Mouse (Mus musculus) liver, embryonic 14.5 days (tissue): ENCODE data around the gene Mapkapk2. TPM values are rescaled to one million over a fixed set of nuclear protein-coding genes. Genes with fewer than 3 reads are reported as not detected.

Source experiments
- ATAC-seq: fragments of 200-750 bp; cut with Nextera tagmentation; 2 replicates; pipeline ENCODE4 v1.8.0; 2017; ENCODE audit warnings: moderate number of reproducible peaks, mild to moderate bottlenecking, moderate library complexity; ENCODE audit not compliant: insufficient read depth
- DNase-seq, 3 experiments: peaks; one replicate each; pipeline ENCODE4 v3.0.0-alpha.2; 2012 to 2013; ENCODE audit warnings: low read depth in 3 of 3, low spot score in 3 of 3
- H3K27ac ChIP-seq: fragments of 300-500 bp; sonication (generic); 2 replicates; pipeline ENCODE4 v1.5.1; 2014; ENCODE audit warnings: moderate library complexity, mild to moderate bottlenecking, control low read depth, inconsistent platforms
- H3K27me3 ChIP-seq: fragments of 300-500 bp; sonication (generic); 2 replicates; pipeline ENCODE4 v1.6.1; 2014; ENCODE audit warnings: mild to moderate bottlenecking, low read length, moderate library complexity; ENCODE audit not compliant: control insufficient read depth, insufficient read depth
- H3K36me3 ChIP-seq: fragments of 300-500 bp; sonication (generic); replicated peaks from 2 replicates; pipeline ENCODE4 v1.6.1; 2014; ENCODE audit warnings: low read depth; ENCODE audit not compliant: control insufficient read depth, insufficient read depth
- H3K4me1 ChIP-seq, 2 experiments: fragments of 200-500 bp in 1 of 2; fragments of 300-500 bp in 1 of 2; sonication (generic) in 1 of 2; replicated peaks; 2 replicates each; pipeline ENCODE4 v1.6.1; 2012 to 2014; ENCODE audit warnings: antibody characterized with exemption in 1 of 2, inconsistent platforms in 1 of 2, low read length in 1 of 2; ENCODE audit not compliant: control insufficient read depth in 2 of 2, insufficient read depth in 2 of 2
- H3K4me2 ChIP-seq: fragments of 300-500 bp; sonication (generic); 2 replicates; pipeline ENCODE4 v1.6.1; 2014; ENCODE audit warnings: low read depth, mild to moderate bottlenecking, control low read depth, moderate library complexity
- H3K4me3 ChIP-seq, 2 experiments: fragments of 200-500 bp in 1 of 2; fragments of 300-500 bp in 1 of 2; sonication (generic) in 1 of 2; 2 replicates each; pipeline ENCODE4 v1.5.1; 2012 to 2014; ENCODE audit warnings: low read depth in 2 of 2, low read length in 2 of 2, mild to moderate bottlenecking in 2 of 2, control low read depth in 1 of 2, inconsistent platforms in 1 of 2, moderate library complexity in 1 of 2; ENCODE audit not compliant: insufficient read depth in 1 of 2
- H3K9ac ChIP-seq: fragments of 300-500 bp; sonication (generic); replicated peaks from 2 replicates; pipeline ENCODE4 v1.6.1; 2014; ENCODE audit warnings: mild to moderate bottlenecking, control low read depth, moderate library complexity
- H3K9me3 ChIP-seq: fragments of 300-500 bp; sonication (generic); 2 replicates; pipeline ENCODE4 v1.6.1; 2016; ENCODE audit warnings: low read length, mixed read lengths; ENCODE audit not compliant: control insufficient read depth
- CTCF ChIP-seq: IDR thresholded peaks from 2 replicates; pipeline ENCODE4 v1.5.1; 2016; ENCODE audit warnings: antibody characterized with exemption, low read depth, control low read depth
- EP300 ChIP-seq: IDR thresholded peaks from 2 replicates; pipeline ENCODE4 v1.6.1; 2016; ENCODE audit warnings: antibody characterized with exemption, low read depth
- WGBS: fragments of 180-500 bp; shearing (Covaris S2); extraction: QIAGEN DNeasy Blood & Tissue Kit; methylation state at CpG from one replicate; pipeline ENCODE4 v1.1.7; 2014; ENCODE audit not compliant: insufficient replicate concordance; 5-methylcytosine and 5-hydroxymethylcytosine counted together
- polyA plus RNA-seq, 2 experiments: library from polyadenylated mRNA; depleted of rRNA in 1 of 2; stranded (reverse) in 1 of 2; unstranded in 1 of 2; fragments of >200 nt; fragmentation: Nextera tagmentation in 1 of 2; extraction: Ambion mirVana in 1 of 2; gene quantifications; 2 replicates each; pipeline versions ENCODE4 v1.2.1 to v1.2.3; 2012 to 2014

Gene Mapkapk2
- polyA plus RNA-seq, 2 experiments: 12.9 to 13.6 TPM

DNA sequence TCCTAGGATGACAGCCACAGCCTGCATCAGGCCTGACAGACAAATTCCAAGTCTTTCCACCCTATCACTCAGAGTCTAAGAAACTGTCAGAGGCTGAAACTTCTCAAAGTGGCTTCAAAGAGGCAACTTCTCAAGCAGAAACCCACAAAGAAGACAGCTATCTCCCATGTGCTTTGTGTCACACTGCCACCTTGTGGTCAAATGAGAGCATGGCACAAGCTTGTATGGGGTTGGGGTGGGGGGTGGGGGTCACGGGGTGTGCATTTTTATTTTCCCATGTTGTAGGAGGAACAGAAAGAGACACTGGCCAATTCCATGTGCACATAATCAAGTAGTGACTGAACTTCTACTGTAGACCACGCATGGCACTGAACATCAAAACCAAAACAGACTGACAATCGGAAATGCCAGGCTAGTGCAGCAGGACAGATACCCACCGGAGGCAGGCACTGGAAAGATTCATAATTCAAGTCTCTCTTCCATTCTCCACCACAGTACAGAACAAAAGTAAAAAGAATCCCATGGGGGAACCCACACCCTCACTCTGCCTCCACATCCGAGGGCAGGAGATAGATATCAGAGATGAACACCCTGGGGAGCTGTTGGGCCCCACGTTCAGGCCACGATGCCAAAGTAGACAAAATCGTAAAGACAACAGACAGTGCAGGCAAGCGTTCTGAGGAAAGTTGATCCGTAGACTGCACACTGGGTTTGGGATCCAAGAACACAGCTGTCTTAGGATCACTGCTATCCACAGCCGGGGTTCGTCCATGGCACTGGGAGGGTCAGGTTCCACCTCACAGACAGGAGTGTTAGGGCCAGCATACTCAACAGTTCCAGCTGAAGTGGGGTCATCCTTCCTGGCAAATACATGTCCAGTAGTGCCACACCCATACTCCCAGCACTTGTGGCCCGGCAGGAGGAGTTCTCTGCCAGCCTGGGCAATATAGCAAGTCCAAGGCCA is 37.1 kb downstream of the Mapkapk2 start:
- H3K4me3 ChIP-seq: peak overlapping the region; percentile 22 to 31; a peak in 3 of 4 replicates
- no peak overlapping the region for H3K27ac ChIP-seq
- H3K36me3 ChIP-seq: no peaks in the 10 kb centered on the region
- peak; percentile 70 for ATAC-seq
- H3K9ac ChIP-seq: peak overlapping the region; percentile 32; the same call in 1 of the 2 replicates
- TF ChIP-seq EP300 (no peak), CTCF (peak; percentile 82)
- H3K4me1 ChIP-seq: peaks cover 19 to 29% of the 10 kb centered on the region in 2 experiments
- DNase-seq: no peak
- H3K27me3 ChIP-seq: no peaks in the 10 kb centered on the region
- WGBS: 30% methylated on average over 13 of the region's 13 CpGs
- peak overlapping the region; percentile 64 for H3K4me2 ChIP-seq
- no peaks in the 10 kb centered on the region for H3K9me3 ChIP-seq

DNA sequence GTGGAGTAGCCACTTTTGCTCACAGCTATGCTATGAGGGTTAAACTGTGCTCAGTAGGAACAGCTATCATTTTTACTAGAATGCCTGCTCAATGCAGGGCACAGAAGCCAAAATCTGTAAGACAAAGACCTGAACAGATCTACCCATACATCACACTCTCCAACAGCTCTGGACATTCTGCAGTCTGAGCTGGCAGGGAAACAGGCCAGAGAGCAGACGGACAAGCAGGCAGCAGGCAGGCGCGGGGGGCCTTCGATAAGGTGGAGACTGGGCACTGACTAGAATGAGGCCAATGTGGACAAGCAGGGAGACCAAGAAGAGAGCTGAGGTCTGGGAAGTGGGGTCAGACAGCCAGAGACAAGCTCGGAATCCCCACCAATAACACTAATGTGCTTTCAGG is 37.8 kb downstream of the Mapkapk2 start:
- DNase-seq (no peak), ATAC-seq (no peak)
- H3K9ac ChIP-seq: no peak overlapping the region
- H3K9me3 ChIP-seq: no peaks in the 10 kb centered on the region
- WGBS: 88% methylated on average over 5 of the region's 5 CpGs
- no peak overlapping the region for H3K27ac ChIP-seq
- TF ChIP-seq CTCF (no peak), EP300 (no peak)
- H3K27me3 ChIP-seq: no peaks in the 10 kb centered on the region
- H3K4me2 ChIP-seq: no peak overlapping the region
- no peak overlapping the region for H3K4me3 ChIP-seq
- peaks cover 19 to 26% of the 10 kb centered on the region in 2 experiments for H3K4me1 ChIP-seq
- no peaks in the 10 kb centered on the region for H3K36me3 ChIP-seq

DNA sequence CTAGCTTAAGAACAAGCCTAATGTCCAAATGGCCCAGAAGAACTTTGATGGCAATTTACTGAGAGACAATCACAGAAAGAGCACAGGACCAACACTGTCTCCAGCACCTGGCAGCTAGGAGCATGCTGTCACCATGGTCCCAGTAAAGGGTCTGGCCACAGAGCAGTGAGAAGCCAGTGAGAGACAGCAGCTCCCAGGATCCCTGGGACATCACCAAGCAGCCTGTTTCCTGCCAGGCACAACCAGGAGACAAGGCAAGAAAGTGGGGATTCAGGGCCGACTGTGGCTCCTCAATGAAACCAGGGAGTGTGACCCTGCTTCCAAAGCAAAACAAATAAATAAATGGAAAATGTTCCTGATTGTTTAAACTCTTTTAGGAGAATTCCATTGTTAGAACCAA is 38.2 kb downstream of the Mapkapk2 start:
- no peak for TF ChIP-seq CTCF
- TF ChIP-seq EP300: no peak
- Histone ChIP-seq H3K4me3 (no peak overlapping the region), H3K36me3 (no peaks in the 10 kb centered on the region), H3K9me3 (no peaks in the 10 kb centered on the region), H3K27ac (no peak overlapping the region), H3K27me3 (no peaks in the 10 kb centered on the region), H3K4me2 (no peak overlapping the region), H3K9ac (no peak overlapping the region), H3K4me1 (peaks cover 15 to 23% of the 10 kb centered on the region in 2 experiments)
- 63% methylated on average over 1 of the region's 1 CpGs for WGBS
- ATAC-seq (no peak), DNase-seq (no peak)

DNA sequence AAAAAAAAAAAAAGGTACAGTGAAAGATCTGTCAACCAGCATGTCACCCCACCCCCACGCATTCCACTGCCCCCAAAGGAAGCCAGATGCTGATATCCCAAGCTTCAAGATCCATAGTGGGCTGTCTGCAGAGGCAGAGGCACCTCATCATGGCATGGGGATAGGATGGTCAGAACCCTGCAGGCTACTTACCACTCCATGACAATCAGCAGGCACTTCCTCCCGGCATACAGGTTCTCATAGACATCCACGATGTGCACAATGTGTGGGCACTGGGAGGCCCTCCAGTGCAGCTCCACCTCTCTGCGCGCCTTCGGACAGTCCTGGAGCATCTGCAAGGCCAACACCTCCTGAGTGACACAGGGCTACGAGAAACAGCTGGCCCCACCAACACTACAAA is 39.2 kb downstream of the Mapkapk2 start:
- Histone ChIP-seq H3K4me1 (peaks cover 10 to 19% of the 10 kb centered on the region in 2 experiments), H3K27me3 (no peaks in the 10 kb centered on the region), H3K4me3 (no peak overlapping the region), H3K36me3 (no peaks in the 10 kb centered on the region), H3K9me3 (no peaks in the 10 kb centered on the region), H3K9ac (no peak overlapping the region), H3K27ac (no peak overlapping the region), H3K4me2 (no peak overlapping the region)
- WGBS: 75% methylated on average over 7 of the region's 7 CpGs
- DNase-seq (no peak), ATAC-seq (no peak)
- TF ChIP-seq CTCF: no peak
- no peak for TF ChIP-seq EP300

GRCm38 (mm10) chr1:131054251-131054650 is 43.4 kb downstream of the Mapkapk2 start:
- TF ChIP-seq CTCF (no peak), EP300 (no peak)
- Histone ChIP-seq H3K4me2 (no peak overlapping the region), H3K27ac (no peak overlapping the region), H3K4me3 (no peak overlapping the region), H3K36me3 (no peaks in the 10 kb centered on the region), H3K9me3 (no peaks in the 10 kb centered on the region), H3K4me1 (no peaks in the 10 kb centered on the region; a peak in 1 of 4 replicates), H3K27me3 (no peaks in the 10 kb centered on the region), H3K9ac (no peak overlapping the region)
- 69% methylated on average over 4 of the region's 4 CpGs for WGBS
- no peak for DNase-seq
- no peak for ATAC-seq
